Mouse (Mus musculus) E14TG2a.4 (cell line): ENCODE data around the gene Ssr1.

Experiments
- CTCF ChIP-seq: conservative IDR thresholded peaks from 2 replicates; pipeline ENCODE4 v1.5.1; 2014; ENCODE audit warnings: low read length
- NANOG ChIP-seq: IDR thresholded peaks from 2 replicates; pipeline ENCODE4 v1.6.1; 2014; ENCODE audit warnings: borderline replicate concordance, low read length, mixed read lengths
- POU5F1 ChIP-seq: IDR thresholded peaks from 2 replicates; pipeline ENCODE4 v1.6.1; 2014; ENCODE audit warnings: low read length, borderline replicate concordance

DNA sequence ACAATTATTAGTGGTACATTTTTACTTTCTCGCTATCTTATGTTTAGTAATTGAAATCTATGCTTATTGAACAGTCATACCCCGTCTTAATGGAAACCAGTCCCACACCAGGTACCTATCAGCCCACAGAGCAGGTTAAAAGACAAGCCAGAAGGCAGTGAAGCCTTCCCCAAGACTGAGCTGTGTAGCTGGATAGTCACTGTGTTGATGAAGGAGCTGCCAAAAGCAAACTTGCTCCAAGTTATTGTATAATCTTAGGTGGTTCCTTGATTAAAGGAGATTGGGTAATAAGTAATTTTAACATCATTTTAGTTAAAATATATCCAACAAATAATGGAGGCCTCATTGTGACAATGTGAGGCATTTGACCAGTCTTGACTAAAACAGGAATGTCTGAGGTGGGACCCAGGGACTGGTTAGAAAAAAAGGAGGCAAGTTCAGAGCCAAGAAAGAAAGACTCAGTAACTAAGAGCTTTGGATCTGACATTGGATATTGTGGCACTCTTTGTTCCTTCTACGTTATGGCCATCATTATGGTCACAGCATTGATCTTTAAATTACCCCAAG lies 74.2 kb downstream of the Ssr1 start:
- TF ChIP-seq CTCF: no peak
- no peak for TF ChIP-seq NANOG
- TF ChIP-seq POU5F1: no peak
